Mouse (Mus musculus) hindbrain, embryonic 13.5 days (tissue): Measurements from ENCODE around the gene Gm16440. TPM values are rescaled to one million over a fixed set of nuclear protein-coding genes. Genes with fewer than 3 reads are reported as not detected.
"Not testable (repeated sequence)": the region's sequence is repeated elsewhere in the genome, so short reads cannot be mapped to it uniquely, and the experiment has no call there.

Source experiments
- ATAC-seq: fragments of 200-750 bp; cut with Nextera tagmentation; 2 replicates; pipeline ENCODE4 v1.8.0; 2017; ENCODE audit warnings: moderate TSS enrichment; ENCODE audit not compliant: low FRiP score
- H3K27ac ChIP-seq: fragments of 300-500 bp; sonication (generic); 2 replicates; pipeline ENCODE4 v1.5.1; 2015; ENCODE audit warnings: inconsistent platforms, mild to moderate bottlenecking, moderate library complexity
- H3K27me3 ChIP-seq: fragments of 300-500 bp; sonication (generic); 2 replicates; pipeline ENCODE4 v1.6.1; 2015; ENCODE audit warnings: mild to moderate bottlenecking, inconsistent platforms
- H3K36me3 ChIP-seq: fragments of 300-500 bp; sonication (generic); 2 replicates; pipeline ENCODE4 v1.6.1; 2015; ENCODE audit warnings: mild to moderate bottlenecking, inconsistent platforms
- H3K4me1 ChIP-seq: fragments of 300-500 bp; sonication (generic); replicated peaks from 2 replicates; pipeline ENCODE4 v1.6.1; 2015; ENCODE audit warnings: inconsistent platforms
- H3K4me2 ChIP-seq: fragments of 300-500 bp; sonication (generic); 2 replicates; pipeline ENCODE4 v1.6.1; 2015; ENCODE audit warnings: inconsistent platforms, mild to moderate bottlenecking, moderate library complexity
- H3K4me3 ChIP-seq: fragments of 300-500 bp; sonication (generic); 2 replicates; pipeline ENCODE4 v1.5.1; 2015; ENCODE audit warnings: mild to moderate bottlenecking, inconsistent platforms
- H3K9ac ChIP-seq: fragments of 300-500 bp; sonication (generic); 2 replicates; pipeline ENCODE4 v1.6.1; 2015; ENCODE audit warnings: mild to moderate bottlenecking, inconsistent platforms
- H3K9me3 ChIP-seq: fragments of 300-500 bp; sonication (generic); 2 replicates; pipeline ENCODE4 v1.6.1; 2016; ENCODE audit warnings: inconsistent platforms
- WGBS: fragments of 180-500 bp; shearing (Covaris S2); methylation state at CpG from one replicate; pipeline ENCODE4 v1.1.7; 2015; 5-methylcytosine and 5-hydroxymethylcytosine counted together
- polyA plus RNA-seq: library from polyadenylated mRNA; unstranded; fragments of >200 nt; fragmentation: Nextera tagmentation; extraction: Ambion mirVana; gene quantifications from 2 replicates; pipeline ENCODE4 v1.2.1, GENCODE M21; 2015

The Gm16440 gene
- polyA plus RNA-seq = 0.25 TPM in 1 of 2 replicates, not detected in the other

DNA sequence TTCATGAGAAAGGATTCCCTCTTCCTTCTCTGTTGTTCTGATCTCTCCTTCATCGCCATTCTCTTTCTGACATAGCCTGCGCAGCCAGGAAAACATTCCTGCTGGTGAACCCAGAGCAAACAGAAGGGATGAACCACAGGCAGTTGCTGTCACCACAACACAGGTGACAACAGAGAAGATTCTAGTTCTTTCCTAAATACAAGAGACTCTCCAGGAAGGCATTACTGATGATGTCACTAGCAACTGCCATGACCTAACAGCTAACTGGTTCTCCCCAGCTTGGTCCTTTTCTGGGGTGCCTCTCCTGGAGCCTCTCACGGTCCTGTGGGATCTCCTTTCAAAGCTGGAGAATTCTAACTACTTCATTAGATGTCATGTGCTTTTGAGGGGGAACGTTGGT is at the start of gene Gm16440:
Gene Gm16440, minus strand, starts transcription at position 101 of the 400 bp plus-strand sequence.
- H3K4me1 ChIP-seq, H3K9me3 ChIP-seq, H3K4me3 ChIP-seq, H3K27ac ChIP-seq, H3K9ac ChIP-seq, H3K36me3 ChIP-seq, H3K27me3 ChIP-seq, ATAC-seq, H3K4me2 ChIP-seq: not testable (repeated sequence)
- 73% methylated on average over 2 of the region's 4 CpGs for WGBS

DNA sequence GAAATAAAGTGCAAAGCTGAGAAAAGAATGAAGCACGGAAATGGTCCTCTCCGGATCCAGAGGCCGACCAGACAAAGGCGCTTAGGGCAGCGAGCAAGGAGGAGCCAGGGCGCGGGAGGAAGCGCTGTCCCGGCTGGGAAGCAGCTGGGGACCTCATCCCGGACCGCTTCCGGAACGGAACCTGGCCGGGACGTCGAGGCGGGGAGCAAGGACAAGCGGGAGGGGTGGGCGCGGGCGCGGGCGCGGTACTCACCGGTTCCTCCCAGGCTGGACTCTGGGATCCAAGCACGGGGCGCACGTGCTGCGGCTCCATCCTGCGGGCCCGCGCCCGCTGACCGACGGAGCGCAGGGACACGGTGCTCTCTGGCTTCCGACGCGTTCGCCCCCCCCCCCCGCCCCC is 36.6 kb upstream of the Gm16440 start:
- not testable (repeated sequence) for H3K36me3 ChIP-seq, ATAC-seq, H3K27ac ChIP-seq, H3K9me3 ChIP-seq, H3K27me3 ChIP-seq, H3K9ac ChIP-seq, H3K4me1 ChIP-seq
- H3K4me2 ChIP-seq = peak overlapping the region; percentile 57
- H3K4me3 ChIP-seq = peak overlapping the region; percentile 41
- WGBS = 5% methylated on average over 28 of the region's 42 CpGs

DNA sequence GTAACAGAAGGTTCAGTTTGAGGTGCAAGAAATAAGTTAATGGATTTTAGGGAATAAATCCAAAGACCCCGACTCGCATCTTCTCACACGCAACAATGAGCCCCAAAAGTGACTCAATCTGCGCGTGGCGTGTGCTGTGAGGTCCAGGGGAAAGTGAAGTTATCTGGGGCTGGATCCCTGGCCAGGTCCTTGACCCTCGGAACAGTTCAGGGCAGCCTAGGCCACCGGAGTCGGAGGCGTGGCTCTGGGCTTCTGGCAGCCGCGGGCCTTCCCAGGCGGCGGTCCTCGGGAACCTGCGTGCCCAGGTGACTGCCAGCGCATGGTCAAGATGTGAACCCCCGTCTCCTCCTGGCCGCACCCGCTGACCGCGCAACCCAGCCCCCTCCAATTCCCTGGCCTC is 36.2 kb upstream of the Gm16440 start:
- Histone ChIP-seq H3K4me2 (peak overlapping the region; percentile 57), H3K9ac (peak overlapping the region; percentile 60; the same call in 1 of the 2 replicates), H3K4me3 (peak overlapping the region; percentile 41)
- not testable (repeated sequence) for ATAC-seq, H3K36me3 ChIP-seq, H3K9me3 ChIP-seq, H3K4me1 ChIP-seq, H3K27ac ChIP-seq, H3K27me3 ChIP-seq
- WGBS = 28% methylated on average over 22 of the region's 22 CpGs

DNA sequence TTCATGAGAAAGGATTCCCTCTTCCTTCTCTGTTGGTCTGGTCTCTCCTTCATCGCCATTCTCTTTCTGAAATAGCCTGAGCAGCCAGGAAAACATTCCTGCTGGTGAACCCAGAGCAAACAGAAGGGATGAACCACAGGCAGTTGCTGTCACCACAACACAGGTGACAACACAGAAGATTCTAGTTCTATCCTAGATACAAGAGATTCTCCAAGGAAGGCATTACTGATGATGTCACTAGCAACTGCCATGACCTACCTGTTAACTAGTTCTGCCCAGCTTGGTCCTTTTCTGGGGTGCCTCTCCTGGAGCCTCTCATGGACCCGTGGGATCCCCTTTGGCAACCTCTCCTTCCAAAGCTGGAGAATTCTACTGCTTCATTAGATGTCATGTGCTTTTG is 22.3 kb upstream of the Gm16440 start, which contains the start of gene Gm3591:
Gene Gm3591, minus strand, starts transcription at position 101 of the 400 bp plus-strand sequence.
- H3K27me3 ChIP-seq, H3K4me2 ChIP-seq, H3K27ac ChIP-seq, ATAC-seq, H3K9ac ChIP-seq, H3K4me3 ChIP-seq, H3K4me1 ChIP-seq, H3K9me3 ChIP-seq, H3K36me3 ChIP-seq: not testable (repeated sequence)
- WGBS = no CpG with 5 or more reads among the region's 2 CpGs

DNA sequence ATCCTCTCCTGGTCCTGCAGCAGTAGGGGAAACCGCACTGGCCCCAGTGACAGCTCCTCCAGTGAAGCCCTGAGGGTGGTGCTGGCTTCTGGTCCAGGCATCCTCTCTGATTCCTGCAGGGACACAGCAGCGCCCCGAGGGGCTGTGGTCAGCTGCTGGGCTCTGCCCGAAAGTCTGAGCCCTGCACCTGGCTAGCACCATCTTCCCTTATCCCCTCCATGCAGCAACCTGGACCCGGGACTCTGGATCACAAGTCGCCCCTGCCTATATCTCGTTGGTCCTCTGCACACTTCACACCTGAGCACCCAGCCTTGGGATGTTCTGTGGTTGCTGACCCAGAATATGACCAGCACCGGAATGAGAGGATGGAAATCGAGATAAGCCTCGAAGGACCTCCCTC is 46.5 kb downstream of the Gm16440 start, which contains the start of gene Gm3618:
Gene Gm3618, minus strand, starts transcription at position 101 of the 400 bp plus-strand sequence.
- not testable (repeated sequence) for H3K4me2 ChIP-seq, H3K9me3 ChIP-seq, ATAC-seq, H3K27ac ChIP-seq, H3K27me3 ChIP-seq, H3K4me3 ChIP-seq, H3K4me1 ChIP-seq, H3K36me3 ChIP-seq, H3K9ac ChIP-seq
- WGBS = no CpG with 5 or more reads among the region's 10 CpGs

Other genes with a start within 250 kb of the Gm16440 start
- gene Gm21560, start 171.0 kb downstream of the Gm16440 start, polyA plus RNA-seq = not detected in 2 replicates
- gene Gm3411, start 103.1 kb downstream of the Gm16440 start, polyA plus RNA-seq = 6.8 and 7.6 TPM in 2 replicates
- not detected in 2 replicates for gene Gm21103, start 85.5 kb downstream of the Gm16440 start, polyA plus RNA-seq
- gene Gm3618, start 46.6 kb downstream of the Gm16440 start, polyA plus RNA-seq = not detected in 2 replicates
- gene Gm3591, start 22.2 kb upstream of the Gm16440 start, polyA plus RNA-seq = 3.7 and 4.7 TPM in 2 replicates
- gene Gm3594, start 54.3 kb upstream of the Gm16440 start, polyA plus RNA-seq = not detected in 2 replicates
- not detected in 2 replicates for gene Gm8356, start 147.0 kb upstream of the Gm16440 start, polyA plus RNA-seq
- 0.38 and 0.74 TPM in 2 replicates for gene Gm3629, start 200.3 kb upstream of the Gm16440 start, polyA plus RNA-seq
- 0.18 TPM in 1 of 2 replicates, not detected in the other for gene Gm3460, start 232.1 kb upstream of the Gm16440 start, polyA plus RNA-seq